Mouse (Mus musculus): Measurements from ENCODE around the gene Tcp11. TPM values are rescaled to one million over a fixed set of nuclear protein-coding genes. Genes with fewer than 3 reads are reported as not detected.

Tcp11 gene
- 1 to 10 TPM in 1 of 2 experiments, under 1 TPM in 1; 0.60 to 2.5 TPM for polyA plus RNA-seq (2017; shearing (Covaris generic))

GRCm38 (mm10) chr17:28080045-28080816 is at the start of gene Tcp11:
Gene Tcp11 (minus strand): TSS chr17:28080639.

Other genes with a start within 250 kb of the Tcp11 start
- gene Snrpc, start 242.5 kb downstream of the Tcp11 start, polyA plus RNA-seq (2017; shearing (Covaris generic)), result 100 to 1,000 TPM; 165 to 185 TPM
- 1 to 10 TPM; 2.6 to 3.0 TPM for gene Uhrf1bp1, start 224.2 kb downstream of the Tcp11 start, polyA plus RNA-seq (2017; shearing (Covaris generic))
- gene Anks1, start 171.3 kb downstream of the Tcp11 start, polyA plus RNA-seq (2017; shearing (Covaris generic)), result 10 to 100 TPM; 12.4 to 13.4 TPM
- gene Taf11, start 170.8 kb downstream of the Tcp11 start, polyA plus RNA-seq (2017; shearing (Covaris generic)), result 10 to 100 TPM; 45.6 to 47.7 TPM
- gene Scube3, start 61.5 kb upstream of the Tcp11 start, polyA plus RNA-seq (2017; shearing (Covaris generic)), result under 1 TPM in 1 of 2 experiments, not detected in 1; 0.51 TPM
- 10 to 100 TPM; 11.8 to 15.3 TPM for gene Zfp523, start 96.5 kb upstream of the Tcp11 start, polyA plus RNA-seq (2017; shearing (Covaris generic))
- gene Def6, start 127.1 kb upstream of the Tcp11 start, polyA plus RNA-seq (2017; shearing (Covaris generic)), result 100 to 1,000 TPM; 176 to 238 TPM
- gene Ppard, start 152.1 kb upstream of the Tcp11 start, polyA plus RNA-seq (2017; shearing (Covaris generic)), result 1 to 10 TPM; 2.0 to 2.3 TPM
- 10 to 100 TPM; 30.2 to 33.6 TPM for gene Fance, start 232.9 kb upstream of the Tcp11 start, polyA plus RNA-seq (2017; shearing (Covaris generic))
- 100 to 1,000 TPM; 295 TPM for gene Rpl10a, start 247.8 kb upstream of the Tcp11 start, polyA plus RNA-seq (2017; shearing (Covaris generic))

Data from inflammation-experienced regulatory T-cells (primary cell).